Comparison of ENCODE assay signal across 15 mouse cellular contexts in genomic region chr13:112458435-112459018, GRCm38 (mm10).
"Had no signal": no experiment of that assay in that cellular context is flagged by ENCODE, and none has a peak within 500 bp of the region (broad histone marks: within the 10 kb centered on the region; RNA-seq: fewer than 3 reads in every experiment).

No protein-coding gene starts in this region.

- H3K4me3 ChIP-seq: megakaryocyte, embryonic 14.5 days; midbrain, embryonic 12.5 days; neural tube, embryonic 12.5 days; stomach, embryonic 15.5 days had no signal

- H3K36me3 ChIP-seq: midbrain, embryonic 12.5 days; neural tube, embryonic 12.5 days; stomach, embryonic 15.5 days had no signal

- H3K4me2 ChIP-seq: lung, embryonic 14.5 days; midbrain, embryonic 12.5 days; neural tube, embryonic 12.5 days; stomach, embryonic 15.5 days had no signal

- H3K27me3 ChIP-seq: midbrain, embryonic 12.5 days; neural tube, embryonic 12.5 days; stomach, embryonic 15.5 days had no signal

- DNase-seq: lung, adult 18-20 months; lung, embryonic 14.5 days; lung, postnatal 14 days; lung, postnatal 36 days; midbrain, embryonic 14.5 days; right cerebral cortex, postnatal 14 days; thymus, adult 2 months; thymus, postnatal 25 days; thymus, postnatal 4 days had no signal

- H3K9ac ChIP-seq: lung, embryonic 14.5 days; midbrain, embryonic 12.5 days; neural tube, embryonic 12.5 days; stomach, embryonic 15.5 days had no signal

- H3K27ac ChIP-seq: macrophage; midbrain, embryonic 12.5 days; neural tube, embryonic 12.5 days; stomach, embryonic 15.5 days; stomach, postnatal 0 days had no signal

- H3K9me3 ChIP-seq: midbrain, embryonic 12.5 days; neural tube, embryonic 12.5 days; stomach, embryonic 15.5 days had no signal
